Mouse (Mus musculus): ENCODE data around the gene Gipc3. TPM values are rescaled to one million over a fixed set of nuclear protein-coding genes. Genes with fewer than 3 reads are reported as not detected.

Gipc3 gene
- total RNA-seq, 2 experiments from 2014 or later, result 1.8 to 2.0 TPM

- no peak for DNase-seq
- intact Hi-C loops (cut with DNase I; ENCODE audit: low total_unique reads), result no loop called here
Observed at GRCm38 (mm10) chr10:81376561-81377361, 33.7 kb upstream of the Gipc3 start.

- intact Hi-C loops (cut with DNase I; ENCODE audit: low total_unique reads), result no loop called here
Observed at GRCm38 (mm10) chr10:81375322-81375721, 32.3 kb upstream of the Gipc3 start.

GRCm38 (mm10) chr10:81367207-81367495 is 24.1 kb upstream of the Gipc3 start:
- no peak for DNase-seq
- intact Hi-C loops (cut with DNase I; ENCODE audit: low total_unique reads), result no loop called here

More at GRCm38 (mm10) chr10:81375322-81375721, 32.3 kb upstream of the Gipc3 start:
- no peak for DNase-seq

GRCm38 (mm10) chr10:81366477-81367206 is 23.6 kb upstream of the Gipc3 start:
- intact Hi-C loops (cut with DNase I; ENCODE audit: low total_unique reads), result no loop called here
- DNase-seq, result no peak

GRCm38 (mm10) chr10:81365672-81366476 is 22.8 kb upstream of the Gipc3 start, which contains the start of gene 4930404N11Rik:
4930404N11Rik (minus strand) TSS chr10:81365816.
- DNase-seq, result no peak
- intact Hi-C loops (cut with DNase I; ENCODE audit: low total_unique reads), result no loop called here

GRCm38 (mm10) chr10:81365073-81365472 is 22.0 kb upstream of the Gipc3 start:
- no peak for DNase-seq
- intact Hi-C loops (cut with DNase I; ENCODE audit: low total_unique reads), result no loop called here

- DNase-seq, result peak; percentile 50
- intact Hi-C loops (cut with DNase I; ENCODE audit: low total_unique reads), result no loop called here
Observed at GRCm38 (mm10) chr10:81364666-81365065, 21.6 kb upstream of the Gipc3 start.

- intact Hi-C loops (cut with DNase I; ENCODE audit: low total_unique reads), result no loop called here
Observed at GRCm38 (mm10) chr10:81363436-81364346, 20.6 kb upstream of the Gipc3 start.

GRCm38 (mm10) chr10:81362336-81362949 is 19.4 kb upstream of the Gipc3 start:
- no peak for DNase-seq
- intact Hi-C loops (cut with DNase I; ENCODE audit: low total_unique reads), result no loop called here

More at GRCm38 (mm10) chr10:81363436-81364346, 20.6 kb upstream of the Gipc3 start:
- DNase-seq, result no peak

- intact Hi-C loops (cut with DNase I; ENCODE audit: low total_unique reads), result no loop called here
- no peak for DNase-seq
Observed at GRCm38 (mm10) chr10:81360721-81361120, 17.7 kb upstream of the Gipc3 start.

- intact Hi-C loops (cut with DNase I; ENCODE audit: low total_unique reads), result no loop called here
- no peak for DNase-seq
Observed at GRCm38 (mm10) chr10:81358841-81359240, 15.8 kb upstream of the Gipc3 start.

- intact Hi-C loops (cut with DNase I; ENCODE audit: low total_unique reads), result no loop called here
- DNase-seq, result no peak
Observed at GRCm38 (mm10) chr10:81358209-81358608, 15.1 kb upstream of the Gipc3 start.

GRCm38 (mm10) chr10:81356991-81357844 is 14.2 kb upstream of the Gipc3 start, which contains the start of gene Mfsd12:
Mfsd12 (plus strand) TSS chr10:81357491.
- intact Hi-C loops (cut with DNase I; ENCODE audit: low total_unique reads), result no loop called here
- peak; percentile 94 for DNase-seq

- DNase-seq, result no peak
- intact Hi-C loops (cut with DNase I; ENCODE audit: low total_unique reads), result no loop called here
Observed at GRCm38 (mm10) chr10:81356352-81356990, 13.4 kb upstream of the Gipc3 start.

GRCm38 (mm10) chr10:81355533-81355932 is 12.5 kb upstream of the Gipc3 start:
- no peak for DNase-seq
- intact Hi-C loops (cut with DNase I; ENCODE audit: low total_unique reads), result no loop called here

- no peak for DNase-seq
- intact Hi-C loops (cut with DNase I; ENCODE audit: low total_unique reads), result loop anchor here (5.0 kb wide), 1 partner anchor 68 kb away; no protein-coding TSS in a partner anchor
Observed at GRCm38 (mm10) chr10:81354738-81355477, 11.8 kb upstream of the Gipc3 start.
